Mouse (Mus musculus) heart, adult 2 months (tissue): ENCODE results near the gene Timm9.
"Not testable (repeated sequence)": the region's sequence is repeated elsewhere in the genome, so short reads cannot be mapped to it uniquely, and the experiment has no call there.

Experiments used
- CTCF ChIP-seq: fragments of 200-600 bp; IDR thresholded peaks from 2 replicates; pipeline ENCODE4 v1.8.1; 2022; ENCODE audit warnings: antibody characterized with exemption, mild to moderate bottlenecking, moderate library complexity
- EP300 ChIP-seq: fragments of 200-500 bp; IDR thresholded peaks from 2 replicates; pipeline ENCODE4 v1.6.1; 2011; ENCODE audit warnings: low read depth, low read length, control low read depth; ENCODE audit not compliant: insufficient read depth
- POLR2A ChIP-seq: fragments of 200-500 bp; IDR thresholded peaks from 2 replicates; pipeline ENCODE4 v1.6.1; 2011; ENCODE audit warnings: mild to moderate bottlenecking, low read depth, low read length, control low read depth; ENCODE audit not compliant: insufficient read depth

GRCm38 (mm10) chr12:71104275-71104674, 32.2 kb downstream of the Timm9 start:
- not testable (repeated sequence) for TF ChIP-seq POLR2A, EP300, CTCF
